Mouse (Mus musculus): ENCODE data around the gene Mrm1.

DNA sequence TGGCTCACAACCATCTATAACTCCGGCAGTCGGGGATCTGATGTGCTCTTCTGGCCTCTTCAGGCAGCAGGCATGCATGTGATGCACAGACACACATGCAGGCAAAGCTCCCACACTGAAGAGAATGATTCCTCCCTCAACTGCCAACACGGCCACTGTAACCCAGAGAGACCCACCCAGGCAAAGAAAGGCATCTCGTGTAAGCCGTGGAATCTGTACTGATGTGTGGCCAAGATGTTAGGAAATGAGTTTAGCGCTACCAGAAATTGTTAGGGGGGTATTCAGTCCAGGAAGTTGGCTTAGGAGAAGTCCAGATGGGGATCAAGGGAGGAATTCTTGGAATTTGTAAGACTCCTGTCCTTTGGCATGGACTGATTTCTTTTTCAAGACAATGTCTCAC lies 28.9 kb downstream of the Mrm1 start:
- no peak for TF ChIP-seq CTCF (IDR thresholded peaks at IDR 0.05; ENCODE audit: low read depth)
- TF ChIP-seq EP300 (IDR thresholded peaks at IDR 0.05; ENCODE audit: low read depth) = no peak
